Mouse (Mus musculus) frontal cortex, postnatal 25 days (tissue): Measurements from ENCODE around the gene Slc1a2.

ENCODE experiments used
- DNase-seq, 2 experiments: peaks; one replicate each; pipeline ENCODE4 v3.0.0; 2022; ENCODE audit warnings: low spot score in 2 of 2

Slc1a2 gene

DNA sequence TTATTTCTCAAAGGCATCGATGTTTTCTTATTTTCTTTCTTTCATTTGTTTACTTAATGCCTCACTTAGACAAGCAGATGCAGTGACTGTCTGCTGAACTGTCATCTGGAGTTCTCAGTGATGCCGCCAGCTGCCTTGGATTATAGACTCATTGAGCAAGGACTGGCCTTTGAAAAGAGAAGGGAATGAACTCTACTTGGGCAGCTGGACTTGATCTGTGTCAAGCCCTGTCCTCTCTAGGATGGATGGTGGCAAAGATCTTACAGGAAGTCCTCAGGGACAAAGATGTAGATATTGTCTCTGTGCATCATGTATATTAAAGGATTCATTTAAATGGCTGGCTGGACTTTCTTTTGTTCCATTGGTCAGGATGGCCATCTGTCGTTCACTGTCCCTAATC, 5.4 kb downstream of the Slc1a2 start:
- no peak for DNase-seq

DNA sequence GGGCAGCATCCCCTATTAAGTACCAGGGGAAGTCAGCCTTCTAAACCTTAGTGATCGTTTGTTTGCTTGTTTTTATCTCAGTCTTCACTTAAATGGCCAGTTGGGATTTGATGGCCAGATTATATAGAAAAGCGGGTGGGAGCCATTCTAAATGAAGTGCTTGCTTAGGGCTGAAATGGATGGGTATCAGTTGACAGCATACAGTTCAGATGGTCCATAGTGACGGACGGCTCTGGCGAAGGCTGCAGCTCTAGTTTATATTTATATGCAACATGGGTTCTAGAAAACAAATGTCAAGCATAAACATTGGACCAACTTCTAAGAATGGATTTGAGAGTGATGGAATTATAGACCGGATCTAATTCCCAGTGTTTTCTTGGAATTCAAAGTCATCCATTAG, 9.5 kb downstream of the Slc1a2 start:
- no peak for DNase-seq

DNA sequence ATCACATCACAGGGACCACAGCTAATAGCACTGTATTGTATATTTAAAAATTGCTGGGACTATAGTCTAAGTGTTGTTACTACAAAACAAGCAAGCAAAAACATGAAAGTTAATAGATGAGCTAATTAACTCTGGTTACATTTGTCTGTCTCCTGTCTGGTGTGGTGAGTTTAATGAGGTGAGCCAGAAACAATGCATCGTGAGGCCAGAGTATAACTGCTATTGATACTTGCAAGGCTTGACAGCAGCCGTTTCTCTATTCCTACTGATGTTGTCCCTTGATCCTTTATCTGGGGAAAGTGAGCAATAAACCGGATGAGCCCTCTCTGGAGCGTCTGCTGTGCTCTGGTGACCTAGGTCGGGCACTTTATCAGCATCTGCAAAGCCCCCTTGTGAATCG, 11.1 kb downstream of the Slc1a2 start:
- no peak for DNase-seq

DNA sequence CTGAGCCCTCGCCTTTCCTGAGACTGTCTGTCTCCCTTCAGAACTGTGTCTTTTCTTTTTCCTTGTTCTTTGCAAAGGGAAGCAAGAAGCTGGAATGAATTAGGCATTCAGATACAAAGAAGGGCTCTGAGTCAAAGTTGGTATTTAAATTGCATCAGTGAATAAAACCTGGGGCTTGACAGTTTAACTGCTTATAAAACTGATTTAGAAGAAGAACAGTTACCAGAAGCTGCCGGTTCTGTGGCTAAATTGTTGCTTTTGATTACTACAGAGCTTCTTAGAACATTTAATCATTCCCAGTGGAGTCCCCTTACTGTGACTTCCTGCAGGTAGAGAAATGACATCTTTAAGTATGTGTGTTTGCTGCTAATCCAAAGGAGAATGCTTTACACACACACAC, 16.1 kb downstream of the Slc1a2 start:
- DNase-seq = no peak

DNA sequence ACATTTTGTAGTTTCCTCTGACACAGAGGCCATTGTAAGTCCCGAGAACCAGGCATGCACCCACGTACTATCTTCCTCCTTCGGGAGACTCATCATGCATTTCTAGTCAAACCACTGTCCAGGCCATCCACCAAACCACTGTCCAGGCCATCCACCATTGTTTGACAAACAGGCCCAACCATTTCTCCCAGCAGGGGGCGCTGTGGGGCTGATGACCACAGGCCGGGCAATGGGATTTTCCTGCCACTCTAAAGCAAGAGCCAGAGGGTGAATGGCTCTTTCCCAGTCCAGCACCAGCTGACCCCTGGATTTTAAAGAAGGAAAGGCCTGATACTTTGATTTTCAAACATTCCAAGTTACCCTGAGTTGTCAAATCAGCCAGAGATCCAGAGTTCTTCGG, 16.8 kb downstream of the Slc1a2 start:
- DNase-seq = peak; percentile 65 to 70

DNA sequence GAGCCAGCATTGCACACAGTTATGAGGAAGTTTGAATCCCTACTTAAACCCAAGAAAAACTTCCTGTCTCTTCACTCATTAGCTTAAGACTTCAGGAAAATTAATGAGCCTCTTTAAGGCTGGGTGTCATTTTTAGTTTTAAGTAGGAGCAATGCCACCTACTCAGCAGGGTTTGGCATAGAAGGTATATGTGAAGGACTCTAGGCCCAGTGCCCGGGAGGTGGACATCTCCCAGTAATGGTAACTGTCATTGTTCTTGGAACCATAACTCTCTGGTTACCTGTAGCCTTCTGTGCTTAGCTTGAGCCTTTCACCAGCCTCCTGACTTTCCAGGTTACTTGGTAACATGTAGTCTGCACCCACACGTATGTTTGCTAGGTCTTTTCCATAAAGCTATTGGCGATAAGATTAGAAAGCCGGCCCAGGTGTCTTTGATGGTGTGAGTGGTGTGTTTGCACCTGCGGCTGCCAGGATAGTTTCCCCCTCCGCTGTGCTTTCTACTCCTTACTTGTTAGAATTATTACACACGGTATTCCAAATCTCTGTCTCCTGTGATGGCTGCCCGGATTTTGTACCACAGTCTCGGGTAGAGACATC, 18.4 kb downstream of the Slc1a2 start:
- DNase-seq = no peak

DNA sequence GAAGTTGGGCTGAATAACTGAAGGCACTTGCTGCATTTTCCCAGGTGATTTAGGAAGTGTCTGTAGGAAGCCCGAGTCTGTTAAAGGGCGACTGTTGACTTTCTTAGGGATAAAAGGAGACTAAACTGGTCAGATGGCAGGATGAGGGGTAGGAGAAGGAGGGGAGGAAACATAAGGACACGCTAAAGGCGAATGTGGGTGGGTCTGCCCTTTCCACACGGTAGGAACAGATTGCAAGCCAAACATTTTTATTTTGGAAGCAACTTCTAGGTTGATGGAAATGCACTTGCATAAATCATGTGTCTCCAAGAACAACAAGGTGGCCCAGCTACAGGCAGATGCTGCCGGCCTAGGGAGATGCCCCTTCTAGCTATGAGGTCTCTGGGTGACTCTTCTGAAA, 18.9 kb downstream of the Slc1a2 start:
- no peak for DNase-seq

DNA sequence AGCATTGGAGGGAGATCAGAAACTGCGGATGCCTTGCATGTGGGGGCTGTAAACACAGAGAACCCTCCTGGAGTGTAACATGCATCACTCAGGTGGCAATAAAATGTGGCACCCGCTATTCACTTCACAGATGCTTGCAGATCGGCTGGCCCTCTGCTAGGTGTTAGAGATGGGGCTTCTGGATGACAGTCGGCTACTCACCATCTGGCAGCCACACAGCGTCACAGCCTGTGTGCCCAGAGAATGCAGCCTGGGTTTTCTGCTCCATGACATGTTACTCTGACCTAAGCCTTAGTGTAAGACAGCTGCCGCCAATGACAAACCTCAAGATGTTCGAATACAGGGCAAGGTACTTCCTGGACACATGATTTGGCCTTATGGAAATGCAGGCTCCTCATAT, 22.9 kb downstream of the Slc1a2 start:
- DNase-seq = no peak

DNA sequence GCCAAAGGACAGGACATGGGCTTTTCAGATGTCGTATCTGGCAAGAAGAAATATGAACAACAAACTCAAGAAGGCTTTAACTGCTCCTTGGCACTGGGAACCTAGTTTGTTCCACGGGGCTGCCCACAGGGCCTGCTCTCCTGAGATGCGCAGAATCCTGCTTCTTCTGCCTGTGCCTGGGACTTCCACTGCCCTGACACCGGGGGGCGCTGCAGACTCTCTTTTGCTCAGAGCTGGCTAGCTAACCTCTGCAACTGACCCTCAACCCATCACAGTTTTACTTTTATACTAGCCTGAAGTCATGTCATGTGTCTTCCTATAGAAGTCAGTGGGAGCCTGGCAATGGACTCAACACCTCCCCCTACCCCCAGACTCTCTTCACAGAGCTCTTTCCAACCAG, 23.7 kb downstream of the Slc1a2 start:
- no peak for DNase-seq

DNA sequence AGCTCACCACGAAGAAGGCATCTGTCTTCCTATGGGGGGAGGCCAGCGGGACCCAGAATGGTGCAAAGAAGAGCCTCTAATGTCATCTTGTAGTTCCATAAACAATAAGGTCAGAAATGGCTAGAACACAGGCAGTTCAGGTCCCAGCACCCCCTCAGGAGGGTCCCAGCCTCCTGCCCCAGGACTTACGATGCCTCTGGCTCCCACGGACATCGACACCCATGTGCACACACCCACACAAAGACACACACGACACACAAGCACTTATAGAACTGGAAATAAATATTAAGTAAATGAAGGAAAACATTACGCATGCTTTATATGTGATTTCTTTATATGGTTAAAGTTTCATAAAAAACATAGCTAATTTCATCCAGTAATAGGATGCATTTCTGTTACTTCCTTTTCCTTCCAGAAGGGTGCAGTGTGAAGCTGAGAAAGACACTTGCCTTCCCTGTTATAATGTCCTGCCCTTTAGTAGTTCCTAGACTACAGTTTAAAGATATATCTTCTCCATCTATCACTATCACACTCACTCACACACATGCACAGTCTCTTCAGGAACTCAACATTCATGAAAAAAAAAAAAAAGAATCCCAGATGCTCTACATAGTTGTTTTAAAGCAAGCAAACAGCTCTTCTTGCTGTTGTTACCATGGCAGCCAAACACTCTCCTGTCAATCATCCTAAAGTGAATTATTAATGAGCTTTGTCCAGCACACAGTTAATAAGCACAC, 27.1 kb downstream of the Slc1a2 start:
- DNase-seq = no peak

DNA sequence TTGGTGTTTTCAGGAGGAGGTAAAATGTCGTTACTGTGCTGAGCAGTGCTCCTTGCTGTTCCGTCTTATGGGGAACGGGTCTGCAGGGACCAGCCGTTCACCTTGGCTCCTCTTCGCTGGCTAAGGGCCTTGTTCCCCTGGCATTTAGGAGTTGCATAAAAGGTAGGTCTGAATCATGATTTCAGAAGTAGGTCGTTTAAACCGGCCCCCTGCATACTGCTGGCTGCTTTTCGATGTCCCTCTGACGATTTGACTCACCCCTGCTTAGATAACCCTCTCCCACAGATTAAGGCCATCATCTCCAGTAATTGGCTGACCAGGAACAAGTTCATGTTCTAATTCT, 27.6 kb downstream of the Slc1a2 start:
- no peak for DNase-seq

DNA sequence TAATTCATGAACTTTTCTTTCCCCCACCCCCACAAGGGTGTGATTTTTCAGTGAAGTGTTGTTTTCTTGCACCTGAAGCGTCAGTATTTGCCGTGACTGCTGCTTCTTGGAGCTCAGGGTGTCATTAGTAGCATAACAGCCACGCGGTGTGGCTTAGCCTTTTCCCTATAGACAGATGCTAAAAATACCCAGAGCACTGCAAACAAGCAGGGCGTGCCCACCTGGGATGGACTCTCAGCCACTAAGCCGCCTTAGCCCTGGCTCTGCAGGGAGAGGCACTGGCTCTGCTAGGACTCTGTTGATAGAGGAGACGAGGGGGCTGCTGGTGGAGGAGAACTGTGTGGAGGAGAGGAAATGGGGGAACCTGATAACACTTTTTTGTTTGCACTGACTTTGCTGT, 35.1 kb downstream of the Slc1a2 start:
- no peak for DNase-seq

DNA sequence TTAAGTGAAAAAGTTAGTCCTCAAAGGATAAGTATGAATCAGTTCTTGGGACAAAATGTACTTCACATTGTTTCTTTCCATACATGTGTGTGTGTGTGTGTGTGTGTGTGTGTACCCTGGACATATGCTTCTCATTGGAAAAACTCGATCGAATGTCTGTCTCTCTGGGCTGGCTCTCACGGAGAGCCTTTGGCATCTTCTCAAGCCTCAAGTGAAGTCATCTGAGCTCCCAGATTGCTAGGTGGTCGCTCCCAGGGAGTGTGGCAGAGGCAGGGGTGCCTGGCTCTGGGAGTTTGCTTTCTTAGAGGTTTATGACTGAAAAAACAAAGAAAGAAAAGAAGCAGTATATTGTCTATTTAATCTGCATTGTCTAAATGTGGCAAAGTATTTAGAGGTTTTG, 36.3 kb downstream of the Slc1a2 start:
- no peak for DNase-seq

DNA sequence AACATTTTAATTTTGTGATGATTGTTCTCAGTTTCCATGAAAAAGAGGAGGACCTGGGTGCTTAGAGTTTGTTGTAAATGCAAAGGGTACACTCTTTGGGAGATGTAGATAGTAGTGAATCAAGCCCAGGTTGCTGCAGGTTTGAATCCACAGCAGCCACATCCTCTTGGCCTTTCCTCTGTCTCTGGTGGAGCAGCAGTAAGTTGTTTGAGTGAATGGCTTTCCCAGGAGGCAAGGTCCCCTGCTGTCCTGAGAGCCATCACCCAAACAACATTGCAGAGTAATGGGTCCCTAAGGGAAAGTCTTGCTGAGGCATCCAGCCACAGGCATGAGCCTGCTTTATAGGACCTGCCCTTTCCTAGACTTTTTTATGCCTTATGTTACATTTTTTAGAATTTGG, 37.1 kb downstream of the Slc1a2 start:
- no peak for DNase-seq

DNA sequence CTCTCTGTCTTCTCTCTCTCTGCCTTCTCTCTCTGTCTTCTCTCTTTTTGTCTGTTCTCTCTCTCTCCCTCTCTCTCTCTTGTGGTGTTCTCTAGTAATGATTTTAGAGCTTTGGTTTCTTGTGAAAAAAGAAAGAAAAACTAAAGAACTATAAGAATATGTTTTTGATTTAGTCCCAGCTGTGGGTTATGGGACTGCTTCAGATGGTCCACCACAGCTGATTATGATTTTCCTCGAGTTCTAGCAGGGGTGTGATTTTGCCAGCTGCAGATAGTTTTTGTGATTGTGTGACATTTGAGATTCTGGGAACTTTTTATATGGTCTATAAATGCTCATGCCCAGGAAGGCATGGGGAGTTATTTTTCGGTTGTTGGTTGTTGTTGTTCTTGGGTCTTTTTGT, 39.3 kb downstream of the Slc1a2 start:
- DNase-seq = no peak

DNA sequence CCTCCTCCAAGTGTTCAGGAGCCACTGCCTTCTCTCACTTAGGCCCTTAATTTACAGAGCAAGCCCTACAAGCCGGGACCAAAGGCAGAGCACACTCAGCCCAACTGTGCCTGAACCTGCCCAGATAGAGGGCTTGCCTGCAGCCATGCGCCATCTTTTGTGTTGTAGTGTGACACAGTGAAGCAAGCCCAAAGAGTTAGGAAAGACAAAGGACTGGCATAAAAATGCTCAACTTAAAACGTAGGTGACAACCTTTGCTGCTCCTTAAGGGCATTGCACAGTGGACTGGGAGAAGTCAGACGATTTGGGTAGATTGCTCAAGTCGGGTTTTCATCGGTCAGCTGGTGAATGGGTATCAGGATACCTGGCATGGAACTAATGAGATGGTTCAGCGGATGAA, 41.5 kb downstream of the Slc1a2 start:
- DNase-seq = no peak

DNA sequence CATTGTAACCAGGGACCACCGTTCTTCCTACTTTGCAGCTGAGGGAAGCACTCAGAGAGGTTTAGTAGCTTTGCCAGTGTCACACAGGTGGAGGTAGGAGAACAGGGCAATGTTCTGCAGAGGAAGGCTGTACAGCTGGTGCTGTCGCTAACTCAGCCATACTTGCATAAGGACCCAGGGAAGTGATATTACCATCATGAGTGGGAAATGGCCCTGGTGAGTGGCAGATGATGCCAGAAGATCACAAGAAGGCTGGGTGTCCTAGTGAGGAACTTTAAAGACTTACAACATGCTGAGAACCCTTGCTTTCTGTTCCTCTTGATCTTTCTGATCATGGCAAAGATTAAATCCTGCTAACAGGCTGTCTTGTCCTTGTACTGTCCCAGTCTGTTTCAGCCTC, 42.2 kb downstream of the Slc1a2 start:
- no peak for DNase-seq

DNA sequence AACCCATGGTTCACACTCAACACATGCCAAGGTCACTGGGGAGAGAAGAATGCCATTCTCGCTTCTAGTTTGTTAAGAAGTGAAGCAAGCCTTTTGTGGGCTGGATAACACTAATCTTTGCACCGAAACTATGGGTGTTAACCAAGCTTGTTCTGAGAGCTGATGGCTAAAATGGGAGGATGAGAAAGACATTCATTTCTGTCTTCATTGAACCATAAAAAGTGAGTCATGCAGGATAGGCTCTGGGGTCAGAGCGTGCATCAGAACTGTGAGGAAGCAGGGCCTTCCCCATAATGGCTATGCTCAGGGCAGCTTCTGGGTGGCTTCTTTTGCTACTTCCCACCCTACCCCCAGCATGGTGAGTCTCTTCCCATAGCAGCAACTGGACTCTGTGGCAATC, 42.9 kb downstream of the Slc1a2 start:
- DNase-seq = no peak

DNA sequence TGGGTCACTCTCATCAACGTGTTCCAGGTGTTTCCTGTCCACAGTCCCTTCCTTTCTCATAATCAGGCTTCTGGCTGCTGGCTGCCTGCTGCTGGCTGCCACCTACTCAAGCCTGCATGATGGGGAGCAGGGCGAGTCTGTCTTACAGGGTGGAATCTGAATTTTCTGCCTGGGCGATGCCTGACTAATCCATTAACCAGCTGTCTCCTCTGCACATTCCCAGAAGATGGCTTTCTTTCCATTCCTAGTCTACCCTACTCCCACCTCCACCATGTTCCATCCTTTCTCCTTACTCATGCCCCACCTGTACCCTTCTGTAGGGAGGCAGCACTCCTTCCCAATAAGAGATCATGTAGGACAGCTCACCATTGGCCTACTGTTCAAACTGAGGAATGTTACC, 45.1 kb downstream of the Slc1a2 start:
- DNase-seq = no peak

DNA sequence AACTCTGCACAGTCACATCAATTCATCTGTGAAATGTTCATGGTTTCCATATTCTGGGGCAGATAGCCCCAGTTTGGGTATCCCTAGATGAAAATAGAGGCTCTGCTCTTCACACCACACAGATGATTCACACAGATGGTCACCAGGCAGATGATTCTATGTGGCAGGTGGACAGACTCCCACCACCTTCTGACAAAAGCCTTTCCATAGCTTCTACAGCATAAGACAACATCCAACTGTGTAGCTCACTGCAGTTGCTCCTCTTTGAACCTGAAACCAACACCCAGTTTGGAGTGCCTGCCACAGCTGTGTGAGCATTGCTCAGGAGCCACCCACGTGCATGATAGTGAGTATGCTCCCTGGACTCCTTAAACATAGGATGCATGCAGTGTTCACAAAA, 46.3 kb downstream of the Slc1a2 start:
- DNase-seq = no peak

DNA sequence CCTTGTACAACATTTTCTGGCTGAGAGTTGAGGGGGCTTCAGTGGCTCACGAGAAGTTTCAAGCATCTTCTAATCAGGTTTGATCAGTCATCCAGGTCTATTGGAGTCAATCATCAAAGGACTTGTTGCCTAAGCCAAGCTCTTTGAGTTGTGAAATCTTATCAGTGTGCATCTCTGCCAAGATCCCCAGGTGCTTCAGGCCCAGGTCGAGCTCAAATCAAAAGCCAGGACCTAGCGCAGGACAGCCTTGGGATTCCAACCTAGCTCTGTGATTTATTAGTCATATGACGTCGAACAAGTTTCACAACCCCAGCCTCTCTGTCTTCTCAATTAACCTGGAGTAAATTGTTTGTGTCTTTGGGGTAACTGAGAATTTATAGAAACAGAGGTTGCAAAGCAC, 53.1 kb downstream of the Slc1a2 start:
- DNase-seq = no peak

DNA sequence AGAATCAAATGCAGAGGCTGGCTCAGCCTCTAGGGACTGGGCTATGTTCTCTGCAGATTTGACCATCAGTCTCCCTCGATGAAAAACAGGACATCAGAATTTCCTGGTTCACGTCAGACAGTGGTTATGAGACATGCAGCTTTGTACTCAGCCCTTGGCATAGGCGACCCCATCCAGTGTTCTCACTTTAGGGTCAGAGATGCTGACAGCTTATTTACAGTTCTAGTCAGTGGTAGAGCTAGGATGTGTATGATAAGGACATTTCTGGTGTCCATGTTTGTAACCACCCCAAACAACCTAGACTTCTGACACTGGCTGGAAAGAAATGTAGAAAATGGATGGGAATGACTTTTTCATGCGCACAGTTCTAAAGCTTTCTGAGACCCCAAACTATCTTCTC, 53.6 kb downstream of the Slc1a2 start:
- no peak for DNase-seq

DNA sequence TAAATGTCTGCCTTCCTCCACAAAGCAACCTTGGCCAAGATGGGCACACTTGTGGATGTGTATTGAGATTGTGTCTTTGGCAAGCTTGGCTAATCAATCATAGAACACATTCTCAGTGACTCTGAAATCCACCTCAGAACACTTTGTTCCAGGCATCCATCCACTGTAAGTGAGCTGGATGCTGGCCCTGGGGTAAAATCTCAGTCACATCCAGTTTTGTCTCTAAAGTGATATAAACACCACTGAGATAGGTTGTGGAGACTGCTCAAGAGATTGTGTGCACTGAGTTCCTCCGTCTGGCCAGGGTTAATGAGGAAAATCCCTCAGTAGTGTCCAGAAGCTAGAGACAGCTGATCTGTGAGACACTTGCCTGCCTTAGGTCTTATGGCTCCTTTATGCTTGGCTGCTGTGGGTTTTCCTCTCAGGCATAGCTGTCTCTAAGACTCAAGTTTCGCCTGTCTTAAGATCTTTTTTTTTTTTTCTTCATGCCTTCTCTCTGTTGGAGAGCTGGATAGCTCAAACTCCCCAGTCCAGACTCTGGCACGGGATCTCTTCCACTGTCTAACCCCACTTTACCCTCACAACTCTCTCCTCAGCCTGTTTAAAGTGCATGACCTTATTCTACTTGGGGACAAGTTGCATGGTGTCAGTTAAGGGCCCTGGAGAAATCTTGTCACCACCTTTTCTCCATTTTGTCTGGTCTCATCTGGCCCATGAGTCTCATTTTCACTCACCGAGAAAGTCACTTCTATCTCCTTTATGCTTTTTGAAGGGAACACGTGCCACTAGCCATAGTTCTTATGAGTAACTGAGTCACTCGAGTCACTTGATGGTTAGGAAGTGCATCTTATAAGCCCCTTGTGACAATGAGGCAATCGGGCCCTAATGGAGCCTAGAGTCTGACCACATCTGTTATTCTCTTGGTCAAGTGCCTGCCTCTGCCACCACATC, 54.5 kb downstream of the Slc1a2 start:
- DNase-seq = no peak
